ENCODE assay signal across 15 mouse cellular contexts in the genomic region with DNA sequence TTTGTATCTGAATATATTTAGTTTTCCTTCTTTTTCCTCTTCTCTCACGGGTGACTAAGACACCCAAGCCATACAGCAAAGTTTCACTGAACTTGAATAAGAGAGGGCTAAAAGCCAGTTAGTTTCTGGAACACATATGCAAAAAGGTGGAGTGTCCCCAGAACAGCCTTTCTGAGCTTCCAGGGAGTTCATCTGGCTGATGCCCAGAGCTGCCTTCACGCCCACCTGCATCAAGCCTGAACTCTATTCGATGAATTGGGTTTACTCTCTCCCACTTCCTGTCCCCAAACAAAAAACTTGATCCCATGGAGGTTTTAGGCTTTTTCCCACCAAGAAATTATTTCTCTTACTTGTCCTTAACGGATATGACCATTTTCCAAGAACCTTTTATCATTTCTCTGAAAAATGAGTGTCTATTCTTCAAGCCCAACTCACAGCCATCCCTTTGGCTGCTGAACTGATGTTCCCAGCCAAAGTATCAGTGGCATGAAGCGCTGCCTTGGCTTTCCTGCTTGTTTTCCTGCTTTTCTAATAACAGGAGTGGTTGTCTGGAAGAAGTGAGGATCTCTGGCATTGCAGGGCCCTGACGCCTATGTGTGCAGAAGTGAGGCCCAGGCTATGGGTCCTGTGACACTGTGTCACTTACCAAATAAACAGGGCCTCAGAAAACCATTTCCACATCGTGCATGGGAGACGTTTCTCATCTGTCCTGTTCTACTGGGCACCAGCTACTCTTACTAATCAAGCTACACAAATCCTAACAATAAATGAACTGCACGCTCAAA. TPM values are rescaled to one million over a fixed set of nuclear protein-coding genes. Genes with fewer than 3 reads are reported as not detected.
"Had no signal": no experiment of that assay in that cellular context is flagged by ENCODE, and none has a peak within 500 bp of the region (broad histone marks: within the 10 kb centered on the region; RNA-seq: fewer than 3 reads in every experiment).

No protein-coding gene starts in this region.

- H3K4me2 ChIP-seq: liver, embryonic 11.5 days; liver, embryonic 15.5 days; lung, embryonic 14.5 days; midbrain, embryonic 11.5 days; midbrain, embryonic 15.5 days; neural tube, embryonic 12.5 days had no signal

- H3K36me3 ChIP-seq: limb, embryonic 10.5 days; liver, embryonic 15.5 days; midbrain, embryonic 15.5 days; neural tube, embryonic 12.5 days had no signal

- H3K4me3 ChIP-seq: left cerebral cortex, adult 2 months; limb, embryonic 10.5 days; liver, embryonic 15.5 days; midbrain, embryonic 15.5 days; neural tube, embryonic 12.5 days had no signal

- H3K4me1 ChIP-seq: liver, embryonic 15.5 days; midbrain, embryonic 15.5 days; neural tube, embryonic 12.5 days had no signal

- H3K9me3 ChIP-seq: limb, embryonic 10.5 days; liver, embryonic 15.5 days; midbrain, embryonic 15.5 days; neural tube, embryonic 12.5 days had no signal

- H3K27ac ChIP-seq: left cerebral cortex, adult 2 months; limb, embryonic 10.5 days; liver, embryonic 15.5 days; midbrain, embryonic 15.5 days; neural tube, embryonic 12.5 days; stomach, postnatal 0 days had no signal

- H3K9ac ChIP-seq: liver, embryonic 15.5 days; lung, embryonic 14.5 days; midbrain, embryonic 15.5 days; neural tube, embryonic 12.5 days had no signal

- DNase-seq: kidney, postnatal 25 days; lung, embryonic 14.5 days; lung, postnatal 10 days; lung, postnatal 4 days; thymus, postnatal 4 days had no signal

- ATAC-seq: midbrain, embryonic 15.5 days had no signal

RNA-seq across cellular contexts. Expression of gene Cyp1b1, which starts 9.0 kb away (rescaled TPM):
- total RNA-seq: monocyte, adult 5-6 weeks; neutrophil, adult 5-6 weeks had no signal
